Mouse (Mus musculus): Measurements from ENCODE around the gene Dlgap4. TPM values are rescaled to one million over a fixed set of nuclear protein-coding genes. Genes with fewer than 3 reads are reported as not detected.
A peak's percentile ranks its signal among the peaks of the same experiment; 100 is the strongest.

The Dlgap4 gene
- total and polyA plus RNA-seq, 3 experiments: 15.7 to 113 (median 54.8) TPM

DNA sequence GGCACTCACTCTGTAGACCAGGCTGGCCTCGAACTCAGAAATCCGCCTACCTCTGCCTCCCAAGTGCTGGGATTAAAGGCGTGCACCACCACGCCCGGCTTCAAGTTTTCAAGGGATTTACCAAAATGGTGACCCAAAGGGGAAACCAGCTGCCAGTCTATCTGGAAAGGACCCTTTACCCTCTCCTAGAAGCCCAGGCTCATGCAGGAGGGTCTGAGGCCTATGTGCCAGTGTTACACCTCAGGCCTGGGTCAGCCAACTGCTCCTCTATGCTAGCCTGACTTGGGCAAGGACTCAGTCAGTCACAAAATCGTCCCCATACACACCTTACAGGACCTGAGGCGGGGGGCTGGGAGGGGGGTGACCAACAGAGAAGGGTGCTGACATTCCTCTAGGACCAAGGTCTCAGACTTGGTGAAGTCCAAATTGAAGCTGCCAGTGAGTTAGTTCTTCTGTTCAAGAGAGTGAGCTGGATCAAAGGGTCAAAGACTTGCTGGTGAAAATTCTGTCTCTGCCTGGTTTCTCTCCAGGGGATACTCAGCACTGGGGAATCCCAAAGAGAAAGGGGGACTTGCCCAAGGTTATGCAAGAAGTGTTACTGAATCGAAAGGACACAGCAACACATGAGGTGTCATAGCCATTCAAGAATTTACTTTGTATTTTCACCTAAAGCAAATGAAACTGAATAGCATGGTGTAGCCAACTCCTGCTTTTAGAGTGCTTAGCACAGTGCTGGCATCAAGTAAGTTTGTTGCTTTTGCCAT is 106.2 kb downstream of the Dlgap4 start:
- Histone ChIP-seq H3K27me3 (ENCODE audit: insufficient read depth, low read length) (no peaks in the 10 kb centered on the region), H3K36me3 (replicated peaks) (peaks cover 31% of the 10 kb centered on the region), H3K9me3 (replicated peaks) (no peaks in the 10 kb centered on the region), H3K4me1 (ENCODE audit: insufficient read depth, low read depth, low read length) (peaks cover 65% of the 10 kb centered on the region), H3K4me3 (ENCODE audit: low read depth, low read length) (peak overlapping the region; percentile 88)
- TF ChIP-seq POLR2AphosphoS5 (IDR thresholded peaks at IDR 0.05; ENCODE audit: insufficient replicate concordance, low read depth, low read length) (no peak), TAL1 (conservative IDR thresholded peaks at IDR 0.05; ENCODE audit: low read depth, low read length) (no peak), GATA1 (IDR thresholded peaks at IDR 0.05; ENCODE audit: borderline replicate concordance, low read length) (no peak), CTCF (IDR thresholded peaks at IDR 0.05; ENCODE audit: low read depth, low read length) (no peak), GATA2 (IDR thresholded peaks at IDR 0.05; ENCODE audit: borderline replicate concordance, low read depth, low read length) (no peak)
- ATAC-seq (ENCODE audit: extremely low read depth, insufficient number of reproducible peaks, low FRiP score, poor library complexity, severe bottlenecking) (no peak), DNase-seq (ENCODE audit: low spot score) (no peak)

DNA sequence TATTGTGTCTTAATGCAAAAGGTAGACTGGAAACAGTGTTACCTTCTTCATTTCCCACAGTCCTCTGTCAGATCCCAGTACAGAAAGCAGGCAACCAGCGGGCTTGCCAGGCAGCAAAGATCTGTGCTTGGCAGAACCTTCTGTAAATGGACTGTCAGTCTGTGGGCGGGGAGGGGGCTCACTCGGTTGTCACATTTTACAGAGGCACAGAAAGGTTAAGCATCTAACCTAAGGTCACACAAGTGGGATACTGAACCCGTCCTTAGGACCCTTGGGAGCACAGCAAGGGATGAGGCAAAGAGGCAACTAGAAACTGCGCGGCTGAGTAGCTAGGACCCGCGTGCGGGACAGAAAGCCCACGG is 106.8 kb downstream of the Dlgap4 start:
- peak; percentile 35 for DNase-seq (ENCODE audit: low spot score)

DNA sequence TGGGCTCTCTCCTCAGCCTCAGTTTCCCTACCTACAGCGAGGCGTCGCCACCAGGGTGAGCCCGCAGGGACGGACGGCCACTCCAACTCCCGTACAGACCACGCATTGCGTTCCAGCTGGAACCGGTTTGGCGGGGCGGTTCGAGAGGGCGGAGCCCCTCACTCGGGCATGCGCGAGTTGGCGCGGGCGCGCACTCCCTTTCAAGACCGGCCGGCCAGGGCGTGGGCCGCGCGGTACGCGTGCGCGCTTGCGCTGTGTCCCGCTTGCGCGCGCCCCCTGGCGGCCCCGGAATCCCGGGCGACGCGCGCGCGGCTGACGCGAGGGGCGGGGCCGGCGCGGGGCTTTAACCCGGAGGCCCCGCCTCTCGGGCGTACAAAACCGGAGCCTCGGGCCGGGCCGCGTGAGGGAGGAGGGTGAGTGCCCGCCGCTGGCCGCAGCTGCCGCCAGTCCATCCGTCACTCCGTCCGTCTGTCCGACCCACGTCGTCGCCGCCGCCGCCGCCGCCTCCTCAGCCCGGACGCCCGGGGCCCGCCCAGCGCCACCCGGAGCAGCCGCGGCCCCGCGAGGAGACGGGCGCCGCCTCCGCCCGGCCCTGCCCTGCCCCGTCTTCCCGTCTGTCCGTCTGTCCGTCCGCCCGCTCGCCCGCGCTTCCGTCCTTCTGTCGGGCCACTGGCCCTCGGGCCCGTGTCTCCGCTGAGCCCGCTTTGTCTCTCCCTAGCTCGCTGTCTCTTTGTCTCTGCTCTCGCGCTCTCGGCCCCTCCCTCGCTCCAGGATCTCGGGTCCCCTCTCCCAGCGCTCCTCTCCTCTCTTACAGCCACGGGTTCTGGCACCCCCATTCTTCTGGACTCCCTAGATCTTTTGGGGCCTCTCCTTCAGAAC is 107.4 kb downstream of the Dlgap4 start:
- H3K4me1 ChIP-seq (ENCODE audit: insufficient read depth, low read depth, low read length): peaks cover 77% of the 10 kb centered on the region
- ATAC-seq (ENCODE audit: extremely low read depth, insufficient number of reproducible peaks, low FRiP score, poor library complexity, severe bottlenecking) (peak; percentile 67), DNase-seq (ENCODE audit: low spot score) (peak; percentile 94)
- TF ChIP-seq CTCF (IDR thresholded peaks at IDR 0.05; ENCODE audit: low read depth, low read length): peak; percentile 43
- TF ChIP-seq TAL1 (conservative IDR thresholded peaks at IDR 0.05; ENCODE audit: low read depth, low read length): no peak
- TF ChIP-seq GATA2 (IDR thresholded peaks at IDR 0.05; ENCODE audit: borderline replicate concordance, low read depth, low read length): no peak
- no peaks in the 10 kb centered on the region for H3K9me3 ChIP-seq (replicated peaks)
- H3K4me3 ChIP-seq (ENCODE audit: low read depth, low read length): peak overlapping the region; percentile 88
- no peaks in the 10 kb centered on the region for H3K27me3 ChIP-seq (ENCODE audit: insufficient read depth, low read length)
- H3K36me3 ChIP-seq (replicated peaks): peaks cover 32% of the 10 kb centered on the region

More for the DNA sequence above, 106.8 kb downstream of the Dlgap4 start:
- Histone ChIP-seq H3K27me3 (ENCODE audit: insufficient read depth, low read length) (no peaks in the 10 kb centered on the region), H3K4me1 (ENCODE audit: insufficient read depth, low read depth, low read length) (peaks cover 70% of the 10 kb centered on the region), H3K36me3 (replicated peaks) (peaks cover 32% of the 10 kb centered on the region), H3K9me3 (replicated peaks) (no peaks in the 10 kb centered on the region), H3K4me3 (ENCODE audit: low read depth, low read length) (peak overlapping the region; percentile 88)
- TF ChIP-seq TAL1 (conservative IDR thresholded peaks at IDR 0.05; ENCODE audit: low read depth, low read length) (no peak), GATA2 (IDR thresholded peaks at IDR 0.05; ENCODE audit: borderline replicate concordance, low read depth, low read length) (no peak), CTCF (IDR thresholded peaks at IDR 0.05; ENCODE audit: low read depth, low read length) (no peak), GATA1 (IDR thresholded peaks at IDR 0.05; ENCODE audit: borderline replicate concordance, low read length) (no peak), POLR2AphosphoS5 (IDR thresholded peaks at IDR 0.05; ENCODE audit: insufficient replicate concordance, low read depth, low read length) (no peak)
- no peak for ATAC-seq (ENCODE audit: extremely low read depth, insufficient number of reproducible peaks, low FRiP score, poor library complexity, severe bottlenecking)

DNA sequence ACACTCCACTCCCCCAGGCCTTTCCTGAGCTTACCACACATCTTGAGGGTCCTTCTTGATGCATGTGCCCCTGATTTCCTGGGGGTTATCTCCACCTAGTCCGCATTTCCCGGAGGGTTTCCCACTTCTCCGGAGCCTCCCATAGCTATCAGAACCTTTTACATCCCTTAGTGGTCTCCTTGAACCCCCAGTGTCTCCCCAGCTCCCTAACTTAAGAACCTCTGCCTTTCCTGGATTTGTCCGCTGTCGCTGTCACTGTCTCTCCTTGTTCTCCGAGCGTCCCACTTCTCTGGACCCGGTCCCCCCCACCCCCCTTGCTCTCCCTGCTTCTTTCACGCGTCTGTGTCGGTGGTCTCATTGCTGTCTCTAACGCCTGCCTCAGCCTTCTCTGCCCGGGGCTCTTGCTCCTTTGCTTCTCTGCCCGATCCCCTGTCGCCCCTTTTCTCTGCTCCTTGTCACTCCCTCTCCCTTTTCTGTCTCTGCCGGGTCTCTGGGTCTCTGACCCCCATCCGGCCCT is 108.1 kb downstream of the Dlgap4 start:
- ATAC-seq (ENCODE audit: extremely low read depth, insufficient number of reproducible peaks, low FRiP score, poor library complexity, severe bottlenecking): no peak
- TF ChIP-seq GATA1 (IDR thresholded peaks at IDR 0.05; ENCODE audit: borderline replicate concordance, low read length) (no peak), CTCF (IDR thresholded peaks at IDR 0.05; ENCODE audit: low read depth, low read length) (no peak), GATA2 (IDR thresholded peaks at IDR 0.05; ENCODE audit: borderline replicate concordance, low read depth, low read length) (no peak), TAL1 (conservative IDR thresholded peaks at IDR 0.05; ENCODE audit: low read depth, low read length) (no peak), POLR2AphosphoS5 (IDR thresholded peaks at IDR 0.05; ENCODE audit: insufficient replicate concordance, low read depth, low read length) (no peak)
- H3K27me3 ChIP-seq (ENCODE audit: insufficient read depth, low read length): no peaks in the 10 kb centered on the region
- H3K36me3 ChIP-seq (replicated peaks): peaks cover 34% of the 10 kb centered on the region
- no peak for DNase-seq (ENCODE audit: low spot score)
- peak overlapping the region; percentile 88 for H3K4me3 ChIP-seq (ENCODE audit: low read depth, low read length)
- no peaks in the 10 kb centered on the region for H3K9me3 ChIP-seq (replicated peaks)
- peaks cover 84% of the 10 kb centered on the region for H3K4me1 ChIP-seq (ENCODE audit: insufficient read depth, low read depth, low read length)

DNA sequence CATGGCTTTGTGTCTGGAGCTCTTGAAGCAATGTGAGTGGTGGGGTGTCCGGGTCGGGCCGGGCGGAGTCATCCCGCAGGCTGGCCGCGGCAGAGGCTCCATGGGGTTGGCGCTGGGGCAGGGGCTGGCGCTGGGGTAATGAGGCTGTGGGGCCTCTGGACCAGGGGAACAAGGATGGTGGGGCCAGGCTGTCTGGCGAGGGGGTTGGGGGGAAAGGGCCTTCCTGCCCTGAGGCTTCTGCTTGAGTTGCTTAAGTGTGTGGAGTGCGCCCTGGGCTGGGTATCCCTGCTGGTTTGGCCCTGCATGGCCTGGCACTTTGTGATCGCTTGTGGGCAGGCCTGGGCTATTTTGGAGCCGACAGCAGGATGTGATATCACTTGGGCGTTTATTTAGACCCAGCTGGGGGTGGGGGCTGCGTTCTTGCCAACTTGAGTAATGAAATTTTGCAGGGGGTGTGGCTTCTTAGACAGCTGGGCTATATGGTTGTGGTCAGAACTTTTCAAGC is 108.6 kb downstream of the Dlgap4 start:
- peak overlapping the region; percentile 88 for H3K4me3 ChIP-seq (ENCODE audit: low read depth, low read length)
- no peak for TF ChIP-seq GATA1 (IDR thresholded peaks at IDR 0.05; ENCODE audit: borderline replicate concordance, low read length)
- no peak for TF ChIP-seq GATA2 (IDR thresholded peaks at IDR 0.05; ENCODE audit: borderline replicate concordance, low read depth, low read length)
- TF ChIP-seq POLR2AphosphoS5 (IDR thresholded peaks at IDR 0.05; ENCODE audit: insufficient replicate concordance, low read depth, low read length): no peak
- TF ChIP-seq CTCF (IDR thresholded peaks at IDR 0.05; ENCODE audit: low read depth, low read length): no peak
- TF ChIP-seq TAL1 (conservative IDR thresholded peaks at IDR 0.05; ENCODE audit: low read depth, low read length): no peak
- ATAC-seq (ENCODE audit: extremely low read depth, insufficient number of reproducible peaks, low FRiP score, poor library complexity, severe bottlenecking) (no peak), DNase-seq (ENCODE audit: low spot score) (peak; percentile 45)
- H3K27me3 ChIP-seq (ENCODE audit: insufficient read depth, low read length): no peaks in the 10 kb centered on the region
- peaks cover 35% of the 10 kb centered on the region for H3K36me3 ChIP-seq (replicated peaks)
- H3K4me1 ChIP-seq (ENCODE audit: insufficient read depth, low read depth, low read length): peaks cover 88% of the 10 kb centered on the region
- no peaks in the 10 kb centered on the region for H3K9me3 ChIP-seq (replicated peaks)

DNA sequence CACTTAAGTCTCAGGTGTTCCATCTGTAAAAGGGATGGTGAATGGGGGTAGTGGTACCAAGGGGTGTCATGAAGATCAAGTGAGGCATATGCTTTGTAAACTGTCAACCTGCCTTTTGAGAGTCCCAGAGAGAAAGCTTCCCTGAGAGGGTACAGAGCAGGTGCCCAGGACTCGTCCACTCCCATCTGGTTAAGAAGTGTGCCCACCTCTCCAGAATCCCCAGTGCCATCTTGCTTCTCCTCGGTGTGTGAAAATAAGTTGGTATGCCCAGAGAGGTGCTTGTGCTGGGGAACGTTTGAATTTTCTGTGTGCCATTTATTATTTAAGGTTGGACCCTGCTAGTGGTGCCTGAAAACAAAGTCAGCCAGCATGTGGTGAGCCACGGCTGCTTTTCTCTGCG is 109.2 kb downstream of the Dlgap4 start:
- peaks cover 81% of the 10 kb centered on the region for H3K4me1 ChIP-seq (ENCODE audit: insufficient read depth, low read depth, low read length)

More for the DNA sequence above, 109.2 kb downstream of the Dlgap4 start:
- no peak overlapping the region; the same call in 1 of the 2 replicates for H3K4me3 ChIP-seq (ENCODE audit: low read depth, low read length)
- TF ChIP-seq GATA2 (IDR thresholded peaks at IDR 0.05; ENCODE audit: borderline replicate concordance, low read depth, low read length) (no peak), TAL1 (conservative IDR thresholded peaks at IDR 0.05; ENCODE audit: low read depth, low read length) (no peak), GATA1 (IDR thresholded peaks at IDR 0.05; ENCODE audit: borderline replicate concordance, low read length) (no peak)
- ATAC-seq (ENCODE audit: extremely low read depth, insufficient number of reproducible peaks, low FRiP score, poor library complexity, severe bottlenecking): no peak
- peaks cover 29% of the 10 kb centered on the region for H3K36me3 ChIP-seq (replicated peaks)
- H3K27me3 ChIP-seq (ENCODE audit: insufficient read depth, low read length): no peaks in the 10 kb centered on the region
- no peak for DNase-seq (ENCODE audit: low spot score)
- no peaks in the 10 kb centered on the region for H3K9me3 ChIP-seq (replicated peaks)

Measured in G1E (cell line).